9 mouse cellular contexts compared by ENCODE assay signal in the genomic region with DNA sequence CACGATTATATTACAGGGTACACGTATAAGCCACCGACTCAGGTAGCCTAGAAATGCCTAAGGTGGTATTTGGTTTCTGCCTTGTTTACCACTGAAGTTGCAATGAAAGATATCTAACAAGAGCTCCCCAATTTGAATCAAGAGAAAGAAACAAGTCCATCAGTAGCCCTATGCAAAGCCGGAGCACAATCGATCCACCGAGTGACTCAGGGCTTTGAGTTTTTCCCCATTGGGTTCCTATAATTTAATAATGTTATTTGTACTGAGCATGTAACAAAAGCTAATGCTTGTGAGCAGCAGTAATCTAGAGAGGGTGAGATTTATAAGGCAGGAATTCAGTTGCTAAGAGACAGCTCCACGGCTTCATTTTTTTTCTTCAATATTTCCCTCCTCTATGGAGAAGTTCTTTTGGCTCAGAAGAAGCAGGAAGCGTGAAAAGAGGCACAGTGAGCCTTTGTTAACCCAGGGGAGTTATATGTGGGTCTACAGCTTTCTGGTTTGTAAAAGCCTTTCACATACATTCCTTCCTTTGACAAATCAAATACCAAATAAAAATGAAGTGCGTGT. TPM values are rescaled to one million over a fixed set of nuclear protein-coding genes. Genes with fewer than 3 reads are reported as not detected.
DNase-seq lines count a peak whose midpoint lies in the region; ATAC-seq lines count a peak whose summit lies in the region.
"Had no signal": no experiment of that assay in that cellular context is flagged by ENCODE, and none has a peak within 500 bp of the region (broad histone marks: within the 10 kb centered on the region; RNA-seq: fewer than 3 reads in every experiment).

No protein-coding gene starts in this region.

- peaks cover 58% of the 10 kb centered on the region for H3K4me1 ChIP-seq in kidney, embryonic 15.5 days
- H3K4me1 ChIP-seq in embryonic facial prominence, embryonic 14.5 days (ENCODE audit: control insufficient read depth, insufficient read depth, low read length): peaks cover 61% of the 10 kb centered on the region
- peaks cover 57% of the 10 kb centered on the region for H3K4me1 ChIP-seq in hindbrain, embryonic 14.5 days (replicated peaks; ENCODE audit: control insufficient read depth, insufficient read depth, low read length)
- H3K4me1 ChIP-seq in midbrain, embryonic 14.5 days (ENCODE audit: control insufficient read depth, insufficient read depth, low read length): peaks cover 54% of the 10 kb centered on the region

- DNase-seq in kidney, postnatal 25 days: no peak
- DNase-seq in embryonic facial prominence, embryonic 14.5 days (ENCODE audit: low spot score): peak; percentile 89
- peak; percentile 71 for DNase-seq in hindbrain, embryonic 14.5 days (ENCODE audit: low spot score)
- peak; percentile 70 for DNase-seq in midbrain, embryonic 14.5 days
- DNase-seq in layer of hippocampus, adult 9-10 months (ENCODE audit: low spot score): no peak
- DNase-seq in urinary bladder, adult 2 months (ENCODE audit: low spot score): no peak
- DNase-seq in cerebellum, adult 18-20 months: no peak
- DNase-seq: cerebellum, adult 9-11 months had no signal

- WGBS in kidney, embryonic 15.5 days: 46% methylated on average over 9 of the region's 9 CpGs
- WGBS in embryonic facial prominence, embryonic 14.5 days: 24% methylated on average over 9 of the region's 9 CpGs
- WGBS in hindbrain, embryonic 14.5 days: 29% methylated on average over 9 of the region's 9 CpGs
- 25% methylated on average over 9 of the region's 9 CpGs for WGBS in midbrain, embryonic 14.5 days

- no peaks in the 10 kb centered on the region for H3K9me3 ChIP-seq in kidney, embryonic 15.5 days (replicated peaks)
- no peaks in the 10 kb centered on the region for H3K9me3 ChIP-seq in embryonic facial prominence, embryonic 14.5 days (ENCODE audit: control insufficient read depth, low read length)
- H3K9me3 ChIP-seq in hindbrain, embryonic 14.5 days (ENCODE audit: control insufficient read depth, low read length): no peaks in the 10 kb centered on the region
- H3K9me3 ChIP-seq in midbrain, embryonic 14.5 days (ENCODE audit: control insufficient read depth, low read length): no peaks in the 10 kb centered on the region

- H3K27ac ChIP-seq in kidney, embryonic 15.5 days: peak overlapping the region; percentile 97
- H3K27ac ChIP-seq in embryonic facial prominence, embryonic 14.5 days (replicated peaks; ENCODE audit: low read depth, low read length): peak overlapping the region; percentile 98
- H3K27ac ChIP-seq in hindbrain, embryonic 14.5 days: peak overlapping the region; percentile 96
- peak overlapping the region; percentile 91 for H3K27ac ChIP-seq in midbrain, embryonic 14.5 days (replicated peaks; ENCODE audit: low read depth, low read length)

- peak overlapping the region; percentile 44 for H3K4me2 ChIP-seq in kidney, embryonic 15.5 days
- H3K4me2 ChIP-seq in embryonic facial prominence, embryonic 14.5 days (ENCODE audit: low read depth, low read length): peak overlapping the region; percentile 48
- H3K4me2 ChIP-seq in hindbrain, embryonic 14.5 days (replicated peaks): peak overlapping the region; percentile 40
- peak overlapping the region; percentile 38 for H3K4me2 ChIP-seq in midbrain, embryonic 14.5 days (ENCODE audit: low read length)

- no peaks in the 10 kb centered on the region for H3K36me3 ChIP-seq in kidney, embryonic 15.5 days
- H3K36me3 ChIP-seq in embryonic facial prominence, embryonic 14.5 days (ENCODE audit: control insufficient read depth, insufficient read depth, low read length): no peaks in the 10 kb centered on the region
- H3K36me3 ChIP-seq in hindbrain, embryonic 14.5 days (replicated peaks; ENCODE audit: control insufficient read depth, insufficient read depth): no peaks in the 10 kb centered on the region
- no peaks in the 10 kb centered on the region for H3K36me3 ChIP-seq in midbrain, embryonic 14.5 days (ENCODE audit: control insufficient read depth, insufficient read depth, low read length)

- ATAC-seq in kidney, embryonic 15.5 days (replicated peaks; ENCODE audit: low FRiP score): peak; percentile 34; the same call in 1 of the 2 replicates
- peak; percentile 53; the same call in 1 of the 2 replicates for ATAC-seq in embryonic facial prominence, embryonic 14.5 days (ENCODE audit: low read depth)
- ATAC-seq in hindbrain, embryonic 14.5 days (ENCODE audit: low FRiP score): peak; percentile 44; the same call in 1 of the 2 replicates
- no peak for ATAC-seq in midbrain, embryonic 14.5 days (ENCODE audit: low FRiP score, low TSS enrichment)

- peak overlapping the region; percentile 45; the same call in 1 of the 2 replicates for H3K9ac ChIP-seq in kidney, embryonic 15.5 days
- peak overlapping the region; percentile 65 for H3K9ac ChIP-seq in embryonic facial prominence, embryonic 14.5 days (ENCODE audit: low read depth, low read length)
- H3K9ac ChIP-seq in hindbrain, embryonic 14.5 days: peak overlapping the region; percentile 60
- H3K9ac ChIP-seq in midbrain, embryonic 14.5 days (replicated peaks; ENCODE audit: low read length): peak overlapping the region; percentile 43

- H3K4me3 ChIP-seq in kidney, embryonic 15.5 days (replicated peaks): no peak overlapping the region
- H3K4me3 ChIP-seq in embryonic facial prominence, embryonic 14.5 days (ENCODE audit: low read depth, low read length): peak overlapping the region; percentile 11; the same call in 1 of the 2 replicates
- no peak overlapping the region for H3K4me3 ChIP-seq in hindbrain, embryonic 14.5 days (replicated peaks; ENCODE audit: low read length)
- H3K4me3 ChIP-seq in midbrain, embryonic 14.5 days (replicated peaks; ENCODE audit: low read depth, low read length): no peak overlapping the region

- no peaks in the 10 kb centered on the region for H3K27me3 ChIP-seq in kidney, embryonic 15.5 days
- H3K27me3 ChIP-seq in embryonic facial prominence, embryonic 14.5 days (replicated peaks; ENCODE audit: control insufficient read depth, insufficient read depth, low read length): no peaks in the 10 kb centered on the region
- no peaks in the 10 kb centered on the region for H3K27me3 ChIP-seq in hindbrain, embryonic 14.5 days (ENCODE audit: control insufficient read depth, insufficient read depth, low read length)
- no peaks in the 10 kb centered on the region for H3K27me3 ChIP-seq in midbrain, embryonic 14.5 days (ENCODE audit: control insufficient read depth, insufficient read depth, low read length)

RNA-seq across cellular contexts. Expression of gene Cep41, which starts 18.8 kb away (rescaled TPM):
- 23.5 and 24.9 TPM in 2 replicates for polyA plus RNA-seq in kidney, embryonic 15.5 days (2015; fragmentation: Nextera tagmentation; extraction: Ambion mirVana)
- polyA plus RNA-seq in embryonic facial prominence, embryonic 14.5 days (2014; fragmentation: Nextera tagmentation; extraction: Ambion mirVana): 38.6 and 44.3 TPM in 2 replicates
- 12.2 and 13.7 TPM in 2 replicates for polyA plus RNA-seq in hindbrain, embryonic 14.5 days (2014; fragmentation: Nextera tagmentation; extraction: Ambion mirVana)
- polyA plus RNA-seq in midbrain, embryonic 14.5 days (2014; fragmentation: Nextera tagmentation; extraction: Ambion mirVana): 13.3 and 14.2 TPM in 2 replicates
- polyA plus RNA-seq in urinary bladder, adult 2 months (2012; rRNA removed): 5.7 and 7.1 TPM in 2 replicates

RNA-seq across cellular contexts. Expression of gene Cpa1, which starts 35.8 kb away (rescaled TPM):
- polyA plus RNA-seq in kidney, embryonic 15.5 days (2015; fragmentation: Nextera tagmentation; extraction: Ambion mirVana): 1.8 and 3.0 TPM in 2 replicates
- 1.3 and 1.7 TPM in 2 replicates for polyA plus RNA-seq in embryonic facial prominence, embryonic 14.5 days (2014; fragmentation: Nextera tagmentation; extraction: Ambion mirVana)
- 0.78 and 0.96 TPM in 2 replicates for polyA plus RNA-seq in hindbrain, embryonic 14.5 days (2014; fragmentation: Nextera tagmentation; extraction: Ambion mirVana)
- polyA plus RNA-seq in midbrain, embryonic 14.5 days (2014; fragmentation: Nextera tagmentation; extraction: Ambion mirVana): 0.50 and 0.61 TPM in 2 replicates
- 0.15 and 0.47 TPM in 2 replicates for polyA plus RNA-seq in urinary bladder, adult 2 months (2012; rRNA removed)

RNA-seq across cellular contexts. Expression of gene Mest, which starts 48.5 kb away (rescaled TPM):
- 2,036 and 2,131 TPM in 2 replicates for polyA plus RNA-seq in kidney, embryonic 15.5 days (2015; fragmentation: Nextera tagmentation; extraction: Ambion mirVana)
- 2,046 and 2,257 TPM in 2 replicates for polyA plus RNA-seq in embryonic facial prominence, embryonic 14.5 days (2014; fragmentation: Nextera tagmentation; extraction: Ambion mirVana)
- 346 and 418 TPM in 2 replicates for polyA plus RNA-seq in hindbrain, embryonic 14.5 days (2014; fragmentation: Nextera tagmentation; extraction: Ambion mirVana)
- 297 and 402 TPM in 2 replicates for polyA plus RNA-seq in midbrain, embryonic 14.5 days (2014; fragmentation: Nextera tagmentation; extraction: Ambion mirVana)
- polyA plus RNA-seq in urinary bladder, adult 2 months (2012; rRNA removed): 4.7 and 5.1 TPM in 2 replicates

Comparison
In these comparisons a context has a peak if more than half of its experiments do, and no peak if none do; other contexts are left out.
1. DNase-seq: peak in embryonic facial prominence, embryonic 14.5 days (single experiment), hindbrain, embryonic 14.5 days (single experiment) and midbrain, embryonic 14.5 days (single experiment); none in kidney, postnatal 25 days (0 of 2), layer of hippocampus, adult 9-10 months (single experiment), urinary bladder, adult 2 months (single experiment) and cerebellum, adult 18-20 months (0 of 2).
2. RNA of gene Mest, which starts 48.5 kb away (polyA plus RNA-seq): 2,036 to 2,131 TPM in kidney, embryonic 15.5 days, 2,046 to 2,257 TPM in embryonic facial prominence, embryonic 14.5 days, 346 to 418 TPM in hindbrain, embryonic 14.5 days and 297 to 402 TPM in midbrain, embryonic 14.5 days; 4.7 to 5.1 TPM in urinary bladder, adult 2 months; every median in the first group is over 10 times any median in the second.
3. Peak in every context shown above with its lines, with median percentiles within 50 percentile points of each other: H3K27ac ChIP-seq, H3K4me2 ChIP-seq and H3K9ac ChIP-seq.